Mouse (Mus musculus): ENCODE results near the gene Cd86.

DNA sequence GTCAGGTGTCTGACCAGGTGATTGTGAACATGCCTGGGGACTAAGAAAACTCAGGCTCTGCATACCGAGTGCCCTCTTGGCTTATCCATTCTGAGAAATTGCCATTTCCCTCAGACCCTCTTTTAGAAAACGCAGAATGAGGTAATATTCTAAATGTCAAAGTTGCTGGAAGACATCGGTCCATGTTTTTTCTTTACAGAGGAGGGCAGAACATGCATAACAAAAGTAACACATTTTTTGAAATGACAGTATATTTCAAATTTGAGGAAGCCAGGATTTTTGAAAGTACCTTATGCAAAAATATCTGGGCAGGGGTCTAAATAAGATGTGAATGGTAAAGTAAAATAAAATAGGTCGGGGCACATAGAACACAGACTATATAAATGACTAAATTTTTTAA lies 15.4 kb downstream of the Cd86 start:
- no peak for TF ChIP-seq CTCF (IDR thresholded peaks at IDR 0.05; ENCODE audit: low read depth, low read length)
- no peak for TF ChIP-seq POLR2A (IDR thresholded peaks at IDR 0.05; ENCODE audit: borderline replicate concordance, low read depth, low read length)

All from bone marrow macrophage, adult 2 months (primary cell).